Mouse (Mus musculus) kidney, adult 2 months (tissue): ENCODE results near the gene Lamp5.

Experiments used
- CTCF ChIP-seq: fragments of 200-500 bp; conservative IDR thresholded peaks from 2 replicates; pipeline ENCODE4 v1.5.1; 2011; ENCODE audit warnings: low read depth, mild to moderate bottlenecking, control low read depth, low read length, moderate library complexity, mixed read lengths; ENCODE audit not compliant: insufficient read depth, insufficient read length
- POLR2A ChIP-seq: fragments of 200-500 bp; IDR thresholded peaks from one replicate; pipeline ENCODE4 v1.6.1; 2011; ENCODE audit warnings: low read depth, low read length, control low read depth

DNA sequence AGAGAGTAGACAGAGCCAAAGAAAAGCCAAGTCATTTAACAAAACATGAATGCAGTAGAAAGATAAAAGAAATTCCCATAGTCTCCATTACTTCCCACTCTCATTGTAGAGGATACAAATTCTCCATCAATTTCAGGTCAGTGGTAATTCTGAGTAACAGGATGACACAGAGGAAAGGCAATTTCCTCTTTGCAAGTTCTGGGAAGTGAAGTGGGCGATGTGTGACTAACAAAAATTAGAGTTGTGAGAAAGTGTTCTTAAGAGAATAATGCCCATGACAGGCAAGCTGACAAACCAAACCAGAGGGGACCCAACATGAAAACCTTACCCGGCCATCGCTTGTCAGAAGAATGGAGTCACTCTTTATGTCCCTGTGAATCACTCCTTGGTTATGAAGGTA lies 45.1 kb downstream of the Lamp5 start:
- TF ChIP-seq POLR2A: no peak
- no peak for TF ChIP-seq CTCF
